Mouse (Mus musculus) heart, embryonic 16.5 days (tissue): ENCODE results near the gene Gtf2f2. TPM values are rescaled to one million over a fixed set of nuclear protein-coding genes. Genes with fewer than 3 reads are reported as not detected.

Experiments used
- ATAC-seq: fragments of 200-750 bp; cut with Nextera tagmentation; replicated peaks from 2 replicates; pipeline ENCODE4 v1.8.0; 2017; ENCODE audit warnings: moderate number of reproducible peaks; ENCODE audit not compliant: insufficient read depth, low FRiP score; ENCODE audit errors: extremely low read depth
- H3K27ac ChIP-seq: fragments of 300-500 bp; sonication (generic); 2 replicates; pipeline ENCODE4 v1.5.1; 2014; ENCODE audit warnings: mild to moderate bottlenecking, low read length, control low read depth, moderate library complexity
- H3K27me3 ChIP-seq: fragments of 300-500 bp; sonication (generic); 2 replicates; pipeline ENCODE4 v1.6.1; 2014; ENCODE audit warnings: low read length, mixed read lengths; ENCODE audit not compliant: control insufficient read depth, insufficient read depth
- H3K36me3 ChIP-seq: fragments of 300-500 bp; sonication (generic); 2 replicates; pipeline ENCODE4 v1.6.1; 2014; ENCODE audit not compliant: control insufficient read depth, insufficient read depth
- H3K4me1 ChIP-seq: fragments of 300-500 bp; sonication (generic); 2 replicates; pipeline ENCODE4 v1.6.1; 2014; ENCODE audit warnings: low read length, mixed read lengths; ENCODE audit not compliant: control insufficient read depth, insufficient read depth
- H3K4me2 ChIP-seq: fragments of 300-500 bp; sonication (generic); 2 replicates; pipeline ENCODE4 v1.6.1; 2014; ENCODE audit warnings: low read depth, mild to moderate bottlenecking, control low read depth, low read length
- H3K4me3 ChIP-seq: fragments of 300-500 bp; sonication (generic); 2 replicates; pipeline ENCODE4 v1.5.1; 2014; ENCODE audit warnings: mild to moderate bottlenecking, control low read depth, low read length
- H3K9ac ChIP-seq: fragments of 300-500 bp; sonication (generic); 2 replicates; pipeline ENCODE4 v1.6.1; 2014; ENCODE audit warnings: low read length, control low read depth
- H3K9me3 ChIP-seq: fragments of 300-500 bp; sonication (generic); replicated peaks from 2 replicates; pipeline ENCODE4 v1.6.1; 2016; ENCODE audit warnings: low read length; ENCODE audit not compliant: control insufficient read depth
- WGBS: fragments of 180-500 bp; shearing (Covaris S2); extraction: QIAGEN DNeasy Blood & Tissue Kit; methylation state at CpG from one replicate; pipeline ENCODE4 v1.1.7; 2014; 5-methylcytosine and 5-hydroxymethylcytosine counted together
- polyA plus RNA-seq: library from polyadenylated mRNA; unstranded; fragments of >200 nt; fragmentation: Nextera tagmentation; extraction: Ambion mirVana; gene quantifications from 2 replicates; pipeline ENCODE4 v1.2.1, GENCODE M21; 2015

Gene Gtf2f2
- polyA plus RNA-seq, 1 experiment from 2014 or later: 29.2 TPM

DNA sequence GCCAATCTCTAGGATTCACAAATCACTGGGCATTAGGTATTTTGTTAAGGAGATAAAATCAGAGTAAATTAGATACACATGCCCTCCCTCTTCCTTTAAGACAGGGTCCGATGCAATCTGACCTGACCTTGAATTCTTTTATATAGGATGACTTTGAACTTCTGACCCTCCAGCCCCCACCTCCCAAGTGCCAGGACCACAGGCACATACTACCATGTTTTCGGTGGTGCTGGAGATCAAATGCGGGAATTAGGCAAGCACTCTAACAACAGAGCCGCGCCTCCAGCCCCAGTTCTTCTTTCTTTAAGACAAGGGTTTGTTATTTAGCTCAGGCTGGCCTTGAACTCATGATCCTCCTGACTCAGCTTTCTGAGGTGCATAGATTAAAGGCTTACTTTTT, 126.8 kb downstream of the Gtf2f2 start:
- Histone ChIP-seq H3K4me2 (no peak overlapping the region), H3K27ac (no peak overlapping the region), H3K9ac (no peak overlapping the region), H3K36me3 (no peaks in the 10 kb centered on the region), H3K9me3 (no peaks in the 10 kb centered on the region), H3K4me3 (no peak overlapping the region), H3K4me1 (no peaks in the 10 kb centered on the region; the same call in 1 of the 2 replicates), H3K27me3 (no peaks in the 10 kb centered on the region)
- WGBS: 81% methylated on average over 5 of the region's 5 CpGs
- no peak for ATAC-seq

- Histone ChIP-seq H3K27ac (no peak overlapping the region), H3K4me3 (no peak overlapping the region), H3K4me2 (no peak overlapping the region), H3K4me1 (no peaks in the 10 kb centered on the region; the same call in 1 of the 2 replicates), H3K9me3 (no peaks in the 10 kb centered on the region), H3K27me3 (no peaks in the 10 kb centered on the region), H3K36me3 (no peaks in the 10 kb centered on the region), H3K9ac (no peak overlapping the region)
- ATAC-seq: no peak
- 77% methylated on average over 5 of the region's 5 CpGs for WGBS
Measured at GRCm38 (mm10) chr14:75883330-75883729, 127.3 kb downstream of the Gtf2f2 start.

DNA sequence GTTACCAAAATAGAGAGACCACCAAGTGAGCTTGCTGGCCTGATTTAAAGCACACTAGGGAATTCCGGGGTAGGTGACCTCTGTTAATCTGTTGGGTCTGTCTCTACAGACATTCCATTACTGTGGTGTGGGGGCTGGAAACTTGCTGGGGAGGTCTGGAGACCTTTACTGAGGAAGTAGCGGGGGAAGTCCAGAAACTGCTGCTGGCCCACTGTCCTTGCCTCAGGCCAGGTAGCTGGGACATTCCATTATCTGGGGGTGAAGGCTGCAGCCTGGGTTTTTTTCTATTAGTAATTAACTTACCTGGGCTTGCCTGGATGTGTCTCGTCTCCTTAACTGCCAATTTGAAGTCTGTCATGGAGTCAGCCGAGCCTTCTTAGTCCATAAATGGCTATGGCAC, 128.8 kb downstream of the Gtf2f2 start:
- no peak overlapping the region for H3K27ac ChIP-seq

DNA sequence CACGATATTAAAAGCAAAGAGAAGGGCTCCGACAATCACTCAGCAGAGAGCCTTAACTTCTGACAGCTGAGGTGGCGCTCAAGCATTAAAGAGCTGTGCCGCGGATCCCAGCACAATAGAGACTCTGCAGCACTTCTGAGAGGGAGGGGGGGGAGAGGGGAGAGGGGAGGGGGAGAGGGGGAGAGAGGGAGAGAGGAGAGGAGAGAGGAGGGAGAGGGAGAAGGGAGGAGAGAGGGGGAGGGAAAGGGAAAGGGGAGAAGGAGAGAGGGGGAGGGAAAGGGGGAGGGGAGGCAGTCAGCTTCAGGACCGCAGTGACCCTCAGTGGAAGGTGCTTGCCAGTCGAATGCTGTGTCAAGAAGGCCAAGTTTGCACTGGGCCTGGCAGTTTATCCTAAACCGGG, 131.7 kb downstream of the Gtf2f2 start:
- Histone ChIP-seq H3K4me3 (peak overlapping the region; percentile 6; the same call in 1 of the 2 replicates), H3K9me3 (no peaks in the 10 kb centered on the region), H3K4me1 (no peaks in the 10 kb centered on the region; the same call in 1 of the 2 replicates), H3K27me3 (no peaks in the 10 kb centered on the region), H3K27ac (no peak overlapping the region), H3K36me3 (no peaks in the 10 kb centered on the region), H3K4me2 (peak overlapping the region; percentile 45), H3K9ac (no peak overlapping the region)
- ATAC-seq: no peak
- WGBS: 18% methylated on average over 8 of the region's 8 CpGs

More for the DNA sequence above, 128.8 kb downstream of the Gtf2f2 start:
- no peaks in the 10 kb centered on the region for H3K27me3 ChIP-seq
- WGBS: 41% methylated on average over 4 of the region's 4 CpGs
- H3K4me2 ChIP-seq: no peak overlapping the region
- H3K4me3 ChIP-seq: no peak overlapping the region
- H3K9ac ChIP-seq: no peak overlapping the region
- no peaks in the 10 kb centered on the region for H3K9me3 ChIP-seq
- ATAC-seq: no peak
- no peaks in the 10 kb centered on the region for H3K36me3 ChIP-seq
- no peaks in the 10 kb centered on the region; the same call in 1 of the 2 replicates for H3K4me1 ChIP-seq

- WGBS: 87% methylated on average over 3 of the region's 3 CpGs
- no peak overlapping the region for H3K4me2 ChIP-seq
- H3K4me1 ChIP-seq: no peaks in the 10 kb centered on the region; the same call in 1 of the 2 replicates
- H3K9ac ChIP-seq: no peak overlapping the region
- no peak for ATAC-seq
- H3K4me3 ChIP-seq: no peak overlapping the region
- no peaks in the 10 kb centered on the region for H3K9me3 ChIP-seq
- H3K27ac ChIP-seq: no peak overlapping the region
- no peaks in the 10 kb centered on the region for H3K36me3 ChIP-seq
- no peaks in the 10 kb centered on the region for H3K27me3 ChIP-seq
Measured at GRCm38 (mm10) chr14:75877297-75877696, 133.4 kb downstream of the Gtf2f2 start.

DNA sequence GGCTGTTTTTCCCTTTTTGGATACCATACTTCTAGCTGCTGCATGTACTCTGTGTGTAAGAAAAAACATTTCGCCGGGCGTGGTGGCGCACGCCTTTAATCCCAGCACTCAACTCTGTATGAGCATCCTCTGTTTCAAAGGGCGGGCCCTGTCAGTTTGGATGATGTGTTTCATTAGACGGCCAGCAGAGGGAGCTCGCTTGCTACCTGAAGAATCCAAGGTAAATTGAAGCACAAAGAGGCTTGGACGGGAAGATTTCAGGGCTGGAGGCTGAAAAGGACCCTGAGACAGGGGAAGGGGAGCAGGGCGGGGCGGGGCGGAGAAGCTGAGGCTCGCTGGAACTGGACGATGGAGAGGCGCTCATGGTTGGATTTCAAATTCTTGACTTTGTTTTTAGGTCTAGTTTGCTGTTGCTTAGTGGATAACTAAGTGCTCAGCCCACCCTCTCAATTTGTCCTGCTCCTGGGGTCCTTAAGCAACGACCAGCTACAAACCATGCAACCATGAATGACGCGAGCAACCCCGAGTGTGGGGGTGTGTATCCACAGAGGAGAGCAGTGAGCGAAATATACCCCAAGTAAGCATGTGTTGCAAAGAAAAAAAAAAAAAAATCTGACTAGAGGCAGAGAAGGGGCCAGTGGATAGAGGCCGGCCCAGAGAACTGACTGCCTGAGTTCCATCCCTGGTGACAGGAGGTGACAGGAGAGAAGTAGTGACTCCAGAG, 134.2 kb downstream of the Gtf2f2 start:
- no peak overlapping the region for H3K4me3 ChIP-seq
- H3K36me3 ChIP-seq: no peaks in the 10 kb centered on the region
- no peak overlapping the region for H3K9ac ChIP-seq
- H3K9me3 ChIP-seq: no peaks in the 10 kb centered on the region
- no peaks in the 10 kb centered on the region; the same call in 1 of the 2 replicates for H3K4me1 ChIP-seq
- WGBS: 13% methylated on average over 21 of the region's 21 CpGs
- no peaks in the 10 kb centered on the region for H3K27me3 ChIP-seq
- H3K27ac ChIP-seq: no peak overlapping the region
- H3K4me2 ChIP-seq: no peak overlapping the region; the same call in 1 of the 2 replicates
- no peak for ATAC-seq

DNA sequence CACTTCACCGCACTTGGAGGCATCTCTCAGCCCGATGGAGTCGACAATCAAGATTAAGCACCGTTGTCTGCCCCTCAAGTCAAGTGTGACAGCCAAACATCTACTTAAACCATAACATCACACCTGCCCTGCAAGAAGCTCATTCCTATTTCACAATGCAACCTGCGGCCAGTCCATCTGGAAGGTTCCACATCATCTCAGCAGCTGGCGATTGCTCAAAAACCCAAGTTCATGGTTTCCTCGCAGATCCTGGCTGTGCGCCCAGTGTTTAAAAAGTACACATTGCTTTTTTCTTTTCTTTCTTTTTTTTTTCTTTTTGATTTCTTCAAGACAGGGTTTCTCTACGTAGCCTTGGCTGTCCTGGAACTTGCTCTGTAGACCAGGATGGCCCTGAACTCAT, 137.1 kb downstream of the Gtf2f2 start:
- H3K36me3 ChIP-seq: no peaks in the 10 kb centered on the region
- no peak overlapping the region for H3K4me2 ChIP-seq
- ATAC-seq: no peak
- no peaks in the 10 kb centered on the region for H3K9me3 ChIP-seq
- 59% methylated on average over 9 of the region's 9 CpGs for WGBS
- no peak overlapping the region for H3K9ac ChIP-seq
- H3K27ac ChIP-seq: no peak overlapping the region
- no peaks in the 10 kb centered on the region; the same call in 1 of the 2 replicates for H3K4me1 ChIP-seq
- no peaks in the 10 kb centered on the region for H3K27me3 ChIP-seq
- no peak overlapping the region for H3K4me3 ChIP-seq

- Histone ChIP-seq H3K36me3 (no peaks in the 10 kb centered on the region), H3K9me3 (no peaks in the 10 kb centered on the region), H3K4me3 (no peak overlapping the region), H3K4me1 (no peaks in the 10 kb centered on the region), H3K4me2 (no peak overlapping the region), H3K27ac (no peak overlapping the region), H3K9ac (no peak overlapping the region), H3K27me3 (no peaks in the 10 kb centered on the region)
- WGBS: 86% methylated on average over 4 of the region's 4 CpGs
- no peak for ATAC-seq
Measured at GRCm38 (mm10) chr14:75871750-75872149, 138.9 kb downstream of the Gtf2f2 start.

DNA sequence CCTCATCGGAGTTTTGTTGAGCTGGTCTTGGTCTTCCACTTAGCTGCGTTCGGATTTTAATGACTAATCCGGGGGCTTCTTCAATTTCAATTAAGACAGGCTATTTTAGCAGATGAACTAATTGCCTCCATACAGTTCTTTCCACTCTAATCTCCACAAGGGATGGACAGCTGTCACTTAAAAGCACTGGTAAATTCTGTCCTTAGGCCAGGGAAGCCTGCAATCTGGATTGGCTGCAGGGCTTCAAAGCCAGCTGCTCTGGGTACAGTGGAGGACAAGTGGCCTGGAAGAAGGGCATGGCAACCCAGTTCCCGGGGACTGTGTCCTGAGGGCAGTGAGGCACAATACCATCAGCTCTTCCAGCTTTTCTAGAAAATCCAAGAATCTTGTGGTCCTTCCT, 139.6 kb downstream of the Gtf2f2 start:
- H3K27ac ChIP-seq: no peak overlapping the region
- H3K27me3 ChIP-seq: no peaks in the 10 kb centered on the region
- no peak for ATAC-seq
- WGBS: 16% methylated on average over 4 of the region's 5 CpGs
- H3K9ac ChIP-seq: no peak overlapping the region
- H3K4me2 ChIP-seq: peak overlapping the region; percentile 2; the same call in 1 of the 2 replicates
- no peaks in the 10 kb centered on the region for H3K4me1 ChIP-seq
- H3K9me3 ChIP-seq: no peaks in the 10 kb centered on the region
- H3K36me3 ChIP-seq: no peaks in the 10 kb centered on the region
- H3K4me3 ChIP-seq: no peak overlapping the region; the same call in 1 of the 2 replicates
